Comparison of ENCODE assay signal across 8 mouse cellular contexts in the genomic region with DNA sequence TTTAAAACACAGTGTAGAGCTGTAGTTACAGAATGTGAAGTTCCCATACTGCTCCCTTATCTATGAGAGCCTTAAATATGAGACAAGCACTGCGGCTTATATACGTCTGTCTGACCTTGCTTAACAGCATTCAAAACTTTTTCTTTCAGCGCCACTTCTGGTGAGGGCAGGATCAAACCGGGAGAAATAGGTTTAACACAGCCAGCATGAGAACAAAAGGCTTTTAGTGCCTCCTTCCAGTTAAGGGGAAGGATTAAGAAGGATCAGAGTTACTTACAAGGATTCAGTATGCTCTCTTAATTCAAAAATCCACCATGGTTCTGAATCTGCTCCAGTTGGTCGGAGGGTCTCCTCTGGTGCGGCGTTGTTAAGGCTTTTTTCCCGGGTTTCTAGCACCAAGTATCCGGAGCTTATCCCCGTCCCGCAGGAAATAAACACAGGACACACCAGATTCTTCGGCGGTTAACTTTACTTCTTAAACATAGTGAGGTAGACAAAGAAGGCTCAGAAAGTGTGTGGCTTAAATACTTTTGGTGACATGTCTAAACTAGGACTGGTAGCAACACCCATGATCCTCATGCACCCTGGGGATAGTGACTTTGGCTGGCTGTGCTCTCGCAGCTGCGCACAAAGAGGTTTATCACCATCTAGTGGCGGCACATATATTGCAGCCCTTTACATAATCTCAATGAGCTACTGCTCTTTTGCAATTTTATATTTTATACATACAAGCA. TPM values are rescaled to one million over a fixed set of nuclear protein-coding genes. Genes with fewer than 3 reads are reported as not detected.
A peak's percentile ranks its signal among the peaks of the same experiment; 100 is the strongest.
DNase-seq lines count a peak whose midpoint lies in the region; ATAC-seq and TF ChIP-seq lines count a peak whose summit lies in the region.

No protein-coding gene starts in this region.

- H3K9me3 ChIP-seq in embryonic facial prominence, embryonic 11.5 days (replicated peaks; ENCODE audit: control insufficient read depth, low read length): peaks cover 7% of the 10 kb centered on the region
- peaks cover 11% of the 10 kb centered on the region for H3K9me3 ChIP-seq in hindbrain, embryonic 11.5 days (ENCODE audit: control insufficient read depth, low read length)
- H3K9me3 ChIP-seq in liver, embryonic 12.5 days (replicated peaks): peaks cover 9% of the 10 kb centered on the region

- peak; percentile 33 for DNase-seq in kidney, adult 2 months
- no peak for DNase-seq in kidney, adult 18-20 months
- DNase-seq in MN1 (ENCODE audit: low spot score): peak; percentile 66
- peak; percentile 78 for DNase-seq in embryonic facial prominence, embryonic 11.5 days (ENCODE audit: low spot score)
- DNase-seq in hindbrain, embryonic 11.5 days (ENCODE audit: low spot score): peak; percentile 67
- DNase-seq in retina, postnatal 1 day: peak; percentile 68
- DNase-seq in cerebellum, adult 8-10 months: no peak

- no peak overlapping the region for H3K4me3 ChIP-seq in kidney, adult 2 months (ENCODE audit: insufficient read depth, low read depth, low read length)
- no peak overlapping the region for H3K4me3 ChIP-seq in embryonic facial prominence, embryonic 11.5 days (ENCODE audit: low read depth, low read length)
- no peak overlapping the region for H3K4me3 ChIP-seq in hindbrain, embryonic 11.5 days (ENCODE audit: low read depth, low read length)
- H3K4me3 ChIP-seq in liver, embryonic 12.5 days: no peak overlapping the region

- ATAC-seq in embryonic facial prominence, embryonic 11.5 days (replicated peaks; ENCODE audit: insufficient number of reproducible peaks, low FRiP score, low TSS enrichment, low read depth): peak; percentile 81; the same call in 1 of the 2 replicates
- peak; percentile 75 for ATAC-seq in hindbrain, embryonic 11.5 days (ENCODE audit: low FRiP score)
- ATAC-seq in liver, embryonic 12.5 days: peak; percentile 35; the same call in 1 of the 2 replicates

- no peak for TF ChIP-seq POLR2A in kidney, adult 2 months (IDR thresholded peaks at IDR 0.05; ENCODE audit: low read depth, low read length)

- no peak overlapping the region for H3K27ac ChIP-seq in kidney, adult 2 months (ENCODE audit: insufficient read depth, low read depth, low read length)
- no peak overlapping the region for H3K27ac ChIP-seq in embryonic facial prominence, embryonic 11.5 days (replicated peaks; ENCODE audit: low read depth, low read length)
- no peak overlapping the region for H3K27ac ChIP-seq in hindbrain, embryonic 11.5 days (ENCODE audit: low read depth, low read length)
- no peak overlapping the region for H3K27ac ChIP-seq in liver, embryonic 12.5 days

- no peak overlapping the region for H3K9ac ChIP-seq in embryonic facial prominence, embryonic 11.5 days (replicated peaks; ENCODE audit: low read length)
- no peak overlapping the region for H3K9ac ChIP-seq in hindbrain, embryonic 11.5 days (ENCODE audit: low read depth, low read length)
- H3K9ac ChIP-seq in liver, embryonic 12.5 days: no peak overlapping the region

- TF ChIP-seq CTCF in kidney, adult 2 months (conservative IDR thresholded peaks at IDR 0.05; ENCODE audit: insufficient read depth, insufficient read length, low read depth, low read length): peak; percentile 71

- H3K36me3 ChIP-seq in kidney, adult 2 months (ENCODE audit: control insufficient read depth, insufficient read depth, low read length): no peaks in the 10 kb centered on the region
- H3K36me3 ChIP-seq in embryonic facial prominence, embryonic 11.5 days (replicated peaks; ENCODE audit: control insufficient read depth, insufficient read depth, low read depth, low read length): no peaks in the 10 kb centered on the region
- no peaks in the 10 kb centered on the region for H3K36me3 ChIP-seq in hindbrain, embryonic 11.5 days (ENCODE audit: control insufficient read depth, insufficient read depth, low read length)
- no peaks in the 10 kb centered on the region for H3K36me3 ChIP-seq in liver, embryonic 12.5 days

- H3K4me2 ChIP-seq in embryonic facial prominence, embryonic 11.5 days (ENCODE audit: low read depth, low read length): no peak overlapping the region
- no peak overlapping the region for H3K4me2 ChIP-seq in hindbrain, embryonic 11.5 days (replicated peaks; ENCODE audit: low read depth, low read length)
- no peak overlapping the region for H3K4me2 ChIP-seq in liver, embryonic 12.5 days

- 50% methylated on average over 16 of the region's 16 CpGs for WGBS in kidney, adult 2 months
- 47% methylated on average over 16 of the region's 16 CpGs for WGBS in embryonic facial prominence, embryonic 11.5 days
- WGBS in hindbrain, embryonic 11.5 days: 49% methylated on average over 16 of the region's 16 CpGs
- 39% methylated on average over 16 of the region's 16 CpGs for WGBS in liver, embryonic 12.5 days (ENCODE audit: insufficient replicate concordance)

- H3K27me3 ChIP-seq in kidney, adult 2 months (replicated peaks; ENCODE audit: control insufficient read depth, insufficient read depth, low read length): no peaks in the 10 kb centered on the region
- H3K27me3 ChIP-seq in embryonic facial prominence, embryonic 11.5 days (ENCODE audit: control insufficient read depth, insufficient read depth, low read length): no peaks in the 10 kb centered on the region
- H3K27me3 ChIP-seq in hindbrain, embryonic 11.5 days (ENCODE audit: control insufficient read depth, insufficient read depth, low read length): no peaks in the 10 kb centered on the region
- H3K27me3 ChIP-seq in liver, embryonic 12.5 days (replicated peaks): no peaks in the 10 kb centered on the region

- H3K4me1 ChIP-seq in kidney, adult 2 months (ENCODE audit: control insufficient read depth, insufficient read depth, low read length): no peaks in the 10 kb centered on the region
- no peaks in the 10 kb centered on the region for H3K4me1 ChIP-seq in embryonic facial prominence, embryonic 11.5 days (ENCODE audit: control insufficient read depth, insufficient read depth, low read length)
- no peaks in the 10 kb centered on the region for H3K4me1 ChIP-seq in hindbrain, embryonic 11.5 days (replicated peaks; ENCODE audit: control insufficient read depth, insufficient read depth, low read length)
- H3K4me1 ChIP-seq in liver, embryonic 12.5 days: no peaks in the 10 kb centered on the region

RNA-seq across cellular contexts. Expression of gene Gm21190, which starts 22.3 kb away (rescaled TPM):
- polyA plus RNA-seq in kidney, adult 2 months (2012; rRNA removed): 0.08 and 0.15 TPM in 2 replicates
- polyA plus RNA-seq in embryonic facial prominence, embryonic 11.5 days (2014; fragmentation: Nextera tagmentation; extraction: Ambion mirVana): not detected in 2 replicates
- not detected in 2 replicates for polyA plus RNA-seq in hindbrain, embryonic 11.5 days (2014; fragmentation: Nextera tagmentation; extraction: Ambion mirVana)
- not detected in 2 replicates for polyA plus RNA-seq in liver, embryonic 12.5 days (2016; fragmentation: Nextera tagmentation; extraction: Ambion mirVana)

RNA-seq across cellular contexts. Expression of gene Gm21149, which starts 30.4 kb away (rescaled TPM):
- polyA plus RNA-seq in kidney, adult 2 months (2012; rRNA removed): not detected in 2 replicates
- polyA plus RNA-seq in embryonic facial prominence, embryonic 11.5 days (2014; fragmentation: Nextera tagmentation; extraction: Ambion mirVana): not detected in 2 replicates
- not detected in 2 replicates for polyA plus RNA-seq in hindbrain, embryonic 11.5 days (2014; fragmentation: Nextera tagmentation; extraction: Ambion mirVana)
- polyA plus RNA-seq in liver, embryonic 12.5 days (2016; fragmentation: Nextera tagmentation; extraction: Ambion mirVana): not detected in 2 replicates

Comparison
In these comparisons a context has a peak if more than half of its experiments do, and no peak if none do; other contexts are left out.
1. DNase-seq: peak in kidney, adult 2 months (single experiment), MN1 (single experiment), embryonic facial prominence, embryonic 11.5 days (single experiment), hindbrain, embryonic 11.5 days (single experiment) and retina, postnatal 1 day (single experiment); none in kidney, adult 18-20 months (single experiment) and cerebellum, adult 8-10 months (single experiment).
2. Peak in every context shown above with its lines, with median percentiles within 50 percentile points of each other: ATAC-seq.